Mouse (Mus musculus): ENCODE results near the gene 2310061N02Rik. TPM values are rescaled to one million over a fixed set of nuclear protein-coding genes. Genes with fewer than 3 reads are reported as not detected.
A peak's percentile ranks its signal among the peaks of the same experiment; 100 is the strongest.
"Not testable (repeated sequence)": the region's sequence is repeated elsewhere in the genome, so short reads cannot be mapped to it uniquely, and the experiment has no call there.

2310061N02Rik gene
- total RNA-seq (2014; rRNA removed) (not detected in 2 replicates), polyA plus RNA-seq (2012; rRNA removed) (not detected in 2 replicates)

GRCm38 (mm10) chr16:88707496-88708012 lies at the start of gene 2310061N02Rik:
2310061N02Rik (minus strand) TSS chr16:88707962.
- H3K4me1 ChIP-seq (ENCODE audit: control insufficient read depth, insufficient read depth, low read length): peaks cover 7% of the 10 kb centered on the region; the same call in 1 of the 2 replicates
- DNase-seq (ENCODE audit: extremely low read depth, low read depth, low spot score): no peak
- no peak within 1 kb of the TSS for H3K9ac ChIP-seq (ENCODE audit: low read depth, low read length)
- TF ChIP-seq POLR2A (IDR thresholded peaks at IDR 0.05; ENCODE audit: extremely low read depth, insufficient read depth, low read length) (no peak), CTCF (IDR thresholded peaks at IDR 0.05; ENCODE audit: low read depth, low read length) (no peak)
- H3K4me3 ChIP-seq (ENCODE audit: insufficient read depth, low read depth, low read length): no peak within 1 kb of the TSS
- H3K27ac ChIP-seq (replicated peaks; ENCODE audit: insufficient read depth, low read depth, low read length): no peak within 1 kb of the TSS
- H3K36me3 ChIP-seq (ENCODE audit: control insufficient read depth, insufficient read depth, low read length): no peaks in the 10 kb centered on the region
- no peaks in the 10 kb centered on the region for H3K27me3 ChIP-seq (ENCODE audit: control insufficient read depth, insufficient read depth, low read length)
- WGBS: 92% methylated on average over 10 of the region's 10 CpGs
- no peaks in the 10 kb centered on the region for H3K79me2 ChIP-seq (ENCODE audit: control insufficient read depth, insufficient read depth, low read length)

DNA sequence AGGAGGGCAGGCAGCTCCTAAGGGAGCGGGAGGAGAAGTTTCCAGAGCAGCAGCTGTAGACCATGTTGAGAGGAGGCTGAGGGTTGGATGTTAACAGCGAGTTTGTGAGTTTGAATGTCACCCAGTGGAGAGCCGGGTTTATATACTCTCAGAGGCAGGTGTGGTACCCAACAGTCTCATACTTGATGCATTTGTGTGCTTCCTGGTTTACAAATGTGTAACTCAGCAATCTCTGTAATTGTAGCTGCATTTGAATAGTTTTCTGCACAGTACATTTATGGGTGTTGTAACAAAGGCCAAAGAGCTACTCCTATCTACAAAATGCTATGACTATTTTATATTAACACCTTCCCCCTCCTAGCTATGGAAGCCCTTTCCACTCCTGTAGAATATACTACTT lies 43.8 kb upstream of the 2310061N02Rik start, which contains the start of gene Krtap13:
Gene Krtap13, minus strand, starts transcription at position 101 of the 400 bp plus-strand sequence.
- H3K79me2 ChIP-seq (ENCODE audit: control insufficient read depth, insufficient read depth, low read length); DNase-seq (ENCODE audit: extremely low read depth, low read depth, low spot score); H3K36me3 ChIP-seq (ENCODE audit: control insufficient read depth, insufficient read depth, low read length); H3K9ac ChIP-seq (ENCODE audit: low read depth, low read length); H3K27ac ChIP-seq (replicated peaks; ENCODE audit: insufficient read depth, low read depth, low read length); H3K4me1 ChIP-seq (ENCODE audit: control insufficient read depth, insufficient read depth, low read length); H3K4me3 ChIP-seq (ENCODE audit: insufficient read depth, low read depth, low read length); H3K27me3 ChIP-seq (ENCODE audit: control insufficient read depth, insufficient read depth, low read length): not testable (repeated sequence)
- 72% methylated on average over 3 of the region's 3 CpGs for WGBS

- Histone ChIP-seq H3K36me3 (ENCODE audit: control insufficient read depth, insufficient read depth, low read length) (no peaks in the 10 kb centered on the region), H3K27me3 (ENCODE audit: control insufficient read depth, insufficient read depth, low read length) (no peaks in the 10 kb centered on the region), H3K9ac (ENCODE audit: low read depth, low read length) (no peak overlapping the region), H3K4me3 (ENCODE audit: insufficient read depth, low read depth, low read length) (no peak overlapping the region), H3K79me2 (ENCODE audit: control insufficient read depth, insufficient read depth, low read length) (no peaks in the 10 kb centered on the region), H3K27ac (replicated peaks; ENCODE audit: insufficient read depth, low read depth, low read length) (no peak overlapping the region), H3K4me1 (ENCODE audit: control insufficient read depth, insufficient read depth, low read length) (no peaks in the 10 kb centered on the region)
- TF ChIP-seq POLR2A (IDR thresholded peaks at IDR 0.05; ENCODE audit: extremely low read depth, insufficient read depth, low read length) (no peak), CTCF (IDR thresholded peaks at IDR 0.05; ENCODE audit: low read depth, low read length) (no peak)
- WGBS: 72% methylated on average over 4 of the region's 4 CpGs
- DNase-seq (ENCODE audit: extremely low read depth, low read depth, low spot score): no peak
Observed at GRCm38 (mm10) chr16:88747943-88748342, 40.2 kb upstream of the 2310061N02Rik start.

DNA sequence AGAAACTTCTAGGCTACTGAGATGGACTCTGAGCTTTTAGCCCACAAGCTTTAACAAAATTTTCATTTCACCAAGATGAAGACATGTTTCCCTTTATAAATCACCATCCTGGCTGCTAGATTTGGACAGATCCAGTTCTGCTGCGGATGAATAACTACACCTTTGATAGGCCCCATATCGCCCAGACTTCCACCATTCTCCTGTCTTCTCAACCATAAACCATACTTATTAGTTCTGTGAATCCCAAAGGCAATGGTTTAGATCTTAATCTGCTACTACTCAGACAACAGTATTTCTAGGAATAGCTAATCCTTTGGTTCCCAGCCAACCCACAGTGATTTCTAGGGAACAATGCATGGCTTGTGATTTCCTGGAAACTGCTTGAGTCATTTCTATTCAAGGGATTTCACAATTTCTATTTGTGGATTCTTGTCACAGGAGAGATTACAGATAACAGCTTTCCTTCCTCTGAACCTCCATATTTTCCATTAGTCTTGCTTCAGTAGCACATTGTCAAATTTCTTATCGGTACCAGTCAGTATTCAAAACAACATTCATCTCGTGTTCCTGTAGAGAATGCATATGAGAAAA lies 37.1 kb upstream of the 2310061N02Rik start:
- H3K4me3 ChIP-seq (ENCODE audit: insufficient read depth, low read depth, low read length): no peak overlapping the region
- H3K9ac ChIP-seq (ENCODE audit: low read depth, low read length): no peak overlapping the region
- no peaks in the 10 kb centered on the region for H3K79me2 ChIP-seq (ENCODE audit: control insufficient read depth, insufficient read depth, low read length)
- TF ChIP-seq CTCF (IDR thresholded peaks at IDR 0.05; ENCODE audit: low read depth, low read length): no peak
- TF ChIP-seq POLR2A (IDR thresholded peaks at IDR 0.05; ENCODE audit: extremely low read depth, insufficient read depth, low read length): no peak
- no peaks in the 10 kb centered on the region for H3K27me3 ChIP-seq (ENCODE audit: control insufficient read depth, insufficient read depth, low read length)
- 76% methylated on average over 4 of the region's 4 CpGs for WGBS
- H3K36me3 ChIP-seq (ENCODE audit: control insufficient read depth, insufficient read depth, low read length): no peaks in the 10 kb centered on the region
- H3K4me1 ChIP-seq (ENCODE audit: control insufficient read depth, insufficient read depth, low read length): no peaks in the 10 kb centered on the region
- no peak overlapping the region for H3K27ac ChIP-seq (replicated peaks; ENCODE audit: insufficient read depth, low read depth, low read length)
- peak; percentile 9 for DNase-seq (ENCODE audit: extremely low read depth, low read depth, low spot score)

DNA sequence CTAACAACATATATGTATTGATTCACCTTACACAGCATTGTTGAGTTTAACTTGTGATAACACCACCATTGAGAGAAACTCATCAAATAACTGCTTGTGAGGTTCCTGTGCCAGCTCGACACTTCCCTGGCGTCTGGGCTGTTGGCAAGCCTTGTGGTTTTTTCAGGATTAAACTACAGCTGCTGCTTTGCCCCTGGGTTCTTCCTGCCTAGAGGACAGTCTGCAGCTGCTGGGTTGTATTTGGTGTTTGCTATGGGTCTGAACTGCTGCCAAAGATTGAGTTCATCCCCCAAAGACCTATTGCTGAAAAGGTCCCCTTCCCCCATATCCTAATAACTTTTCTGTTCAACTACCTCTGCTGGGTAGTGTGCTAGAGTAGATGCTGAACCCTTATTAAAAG lies 27.6 kb upstream of the 2310061N02Rik start:
- 7% methylated on average over 2 of the region's 2 CpGs for WGBS
- no peaks in the 10 kb centered on the region for H3K36me3 ChIP-seq (ENCODE audit: control insufficient read depth, insufficient read depth, low read length)
- TF ChIP-seq POLR2A (IDR thresholded peaks at IDR 0.05; ENCODE audit: extremely low read depth, insufficient read depth, low read length): no peak
- TF ChIP-seq CTCF (IDR thresholded peaks at IDR 0.05; ENCODE audit: low read depth, low read length): no peak
- H3K27ac ChIP-seq (replicated peaks; ENCODE audit: insufficient read depth, low read depth, low read length): no peak overlapping the region
- H3K79me2 ChIP-seq (ENCODE audit: control insufficient read depth, insufficient read depth, low read length): no peaks in the 10 kb centered on the region
- no peaks in the 10 kb centered on the region for H3K4me1 ChIP-seq (ENCODE audit: control insufficient read depth, insufficient read depth, low read length)
- DNase-seq (ENCODE audit: extremely low read depth, low read depth, low spot score): no peak
- H3K27me3 ChIP-seq (ENCODE audit: control insufficient read depth, insufficient read depth, low read length): no peaks in the 10 kb centered on the region
- no peak overlapping the region for H3K9ac ChIP-seq (ENCODE audit: low read depth, low read length)
- H3K4me3 ChIP-seq (ENCODE audit: insufficient read depth, low read depth, low read length): no peak overlapping the region

DNA sequence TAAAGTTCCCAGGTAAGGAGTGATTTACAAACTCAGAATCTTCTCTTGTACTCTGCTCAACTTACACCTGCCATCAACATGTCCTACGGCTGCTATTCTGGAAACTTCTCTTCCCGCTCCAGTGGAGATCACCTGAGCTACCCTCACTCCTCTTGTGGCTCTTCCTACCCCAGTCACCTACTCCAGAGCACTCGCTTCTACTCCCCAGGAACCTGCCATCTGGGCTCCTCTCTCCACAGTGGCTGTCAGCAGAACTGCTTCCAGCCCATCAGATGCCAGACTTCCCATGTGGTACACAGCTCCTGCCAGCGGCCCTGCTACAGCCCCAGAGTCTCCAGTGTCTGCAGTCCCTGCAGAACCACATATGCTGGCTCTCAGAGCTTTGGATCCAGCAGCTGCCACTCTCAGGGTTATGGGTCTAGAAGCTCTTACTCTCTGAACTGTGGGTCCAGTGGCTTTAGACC lies 21.1 kb upstream of the 2310061N02Rik start, which contains the start of gene Krtap13-1:
Gene Krtap13-1, plus strand, starts transcription at position 51 of the 464 bp plus-strand sequence.
- Histone ChIP-seq H3K4me3 (ENCODE audit: insufficient read depth, low read depth, low read length) (no peak within 1 kb of the TSS), H3K36me3 (ENCODE audit: control insufficient read depth, insufficient read depth, low read length) (no peaks in the 10 kb centered on the region), H3K79me2 (ENCODE audit: control insufficient read depth, insufficient read depth, low read length) (no peaks in the 10 kb centered on the region), H3K9ac (ENCODE audit: low read depth, low read length) (no peak within 1 kb of the TSS), H3K27me3 (ENCODE audit: control insufficient read depth, insufficient read depth, low read length) (no peaks in the 10 kb centered on the region), H3K4me1 (ENCODE audit: control insufficient read depth, insufficient read depth, low read length) (no peaks in the 10 kb centered on the region), H3K27ac (replicated peaks; ENCODE audit: insufficient read depth, low read depth, low read length) (no peak within 1 kb of the TSS)
- TF ChIP-seq CTCF (IDR thresholded peaks at IDR 0.05; ENCODE audit: low read depth, low read length) (no peak), POLR2A (IDR thresholded peaks at IDR 0.05; ENCODE audit: extremely low read depth, insufficient read depth, low read length) (no peak)
- WGBS: 86% methylated on average over 4 of the region's 4 CpGs
- DNase-seq (ENCODE audit: extremely low read depth, low read depth, low spot score): no peak

Measured in liver, adult 2 months (tissue).